Mouse (Mus musculus) C2C12 (cell line): ENCODE measurements around the gene Rnf38.

Experiments used
- CTCF ChIP-seq: IDR thresholded peaks from one replicate; pipeline ENCODE4 v1.5.1; 2011; ENCODE audit not compliant: control insufficient read depth, insufficient read depth, insufficient read length
- MAX ChIP-seq: IDR thresholded peaks from one replicate; pipeline ENCODE4 v1.6.1; 2011; ENCODE audit warnings: mild to moderate bottlenecking, control low read depth
- USF1 ChIP-seq: IDR thresholded peaks from one replicate; pipeline ENCODE4 v1.6.1; 2011; ENCODE audit warnings: low read depth, mild to moderate bottlenecking, control low read depth, moderate library complexity

DNA sequence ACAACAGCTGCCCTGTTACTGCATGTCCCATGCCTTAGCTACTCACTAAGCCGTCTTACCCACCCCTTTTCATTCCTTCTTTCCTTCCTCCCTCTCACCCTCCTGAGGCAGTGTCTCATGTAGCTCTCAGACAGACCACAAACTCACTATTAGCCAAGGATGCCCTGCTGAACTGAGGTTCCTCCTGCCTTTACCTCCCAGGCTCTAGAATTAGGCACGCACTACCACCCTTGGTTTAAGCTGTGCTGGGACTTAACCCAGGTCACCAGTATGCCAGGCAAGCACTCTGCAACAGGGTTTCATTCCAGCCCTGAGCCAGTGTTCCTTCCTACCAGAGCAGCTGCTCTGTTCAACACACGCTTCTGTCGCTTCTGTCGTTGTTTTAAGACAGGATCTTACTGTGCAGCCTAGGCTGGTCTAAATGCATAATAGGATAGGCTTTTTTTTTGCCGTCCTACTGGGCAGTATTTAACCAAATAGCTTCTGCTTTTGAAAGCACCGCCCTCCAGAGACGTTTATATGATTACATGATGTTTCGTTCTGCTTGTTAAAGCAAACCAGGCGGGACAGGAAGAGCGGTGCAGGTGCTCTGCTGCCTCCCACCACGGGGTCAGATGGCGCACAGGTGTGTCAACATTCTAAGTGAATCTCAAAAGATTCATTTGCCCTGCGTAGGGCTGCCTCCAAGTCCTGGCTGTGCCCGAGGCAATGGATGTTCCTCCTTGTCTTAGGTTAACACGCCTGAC lies 120.0 kb downstream of the Rnf38 start:
- TF ChIP-seq CTCF = no peak
- TF ChIP-seq MAX = no peak
- no peak for TF ChIP-seq USF1
